Mouse (Mus musculus) heart, postnatal 36 days (tissue): ENCODE results near the gene Pak4. TPM values are rescaled to one million over a fixed set of nuclear protein-coding genes. Genes with fewer than 3 reads are reported as not detected.
A peak's percentile ranks its signal among the peaks of the same experiment; 100 is the strongest.

Source experiments
- DNase-seq, 2 experiments: peaks; one replicate each; pipeline ENCODE4 v3.0.0; 2021 to 2022
- intact Hi-C: fragments of 180-260 bp; cut with DNase I; formaldehyde crosslinking; loops from one replicate; pipeline ENCODE4 v1.15.1; 2025
- total RNA-seq, 2 experiments: library from RNA; stranded (reverse); gene quantifications; 2 replicates each; pipeline ENCODE4 v1.2.3; 2021

Gene Pak4
- total RNA-seq, 2 experiments from 2014 or later, result 7.3 to 7.4 TPM

DNA sequence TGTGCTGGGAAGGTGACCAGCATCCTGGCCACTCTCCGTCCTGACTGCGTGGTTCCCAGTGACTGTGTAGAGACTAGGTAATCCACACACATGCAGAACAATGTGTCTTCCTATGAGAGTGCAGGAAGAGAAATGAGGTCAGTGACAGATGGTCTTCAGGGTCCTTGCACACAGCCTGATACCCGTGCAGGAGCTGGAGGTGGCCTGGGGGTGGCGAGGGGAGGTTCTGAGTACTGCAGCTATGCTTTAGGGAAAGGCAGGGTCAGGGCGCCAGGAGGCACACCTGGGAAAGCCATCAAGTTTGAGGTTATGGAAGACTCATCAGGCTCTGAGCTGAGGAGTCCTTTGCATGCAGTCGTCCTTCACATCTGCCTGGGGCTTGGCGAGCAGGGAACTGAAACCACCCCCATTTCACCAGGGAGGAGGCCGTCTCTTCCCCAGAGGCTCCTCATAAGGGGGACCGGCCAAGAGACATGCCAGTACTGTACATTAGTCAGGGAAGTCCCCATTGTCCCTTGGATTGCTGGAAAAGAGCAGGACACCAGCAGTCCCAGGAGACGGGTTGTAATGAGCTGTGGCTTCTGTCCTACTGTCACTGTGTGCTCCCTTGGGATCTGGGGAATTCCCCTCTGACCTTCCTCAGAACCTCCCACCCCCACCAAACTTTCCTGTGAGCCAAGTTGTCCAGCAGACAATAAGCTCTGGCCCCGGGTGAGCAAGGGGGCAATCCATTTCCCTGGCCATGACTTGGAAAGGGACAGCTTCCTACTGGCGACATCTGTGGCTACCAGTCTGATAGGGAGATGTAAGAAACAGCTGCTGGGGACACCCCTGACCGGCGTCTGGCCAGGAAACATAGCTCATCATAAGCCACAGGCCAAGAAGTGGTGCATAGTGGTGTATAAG lies 4.5 kb downstream of the Pak4 start:
- DNase-seq, result peak; percentile 57 to 60
- intact Hi-C loops, result no loop called here

DNA sequence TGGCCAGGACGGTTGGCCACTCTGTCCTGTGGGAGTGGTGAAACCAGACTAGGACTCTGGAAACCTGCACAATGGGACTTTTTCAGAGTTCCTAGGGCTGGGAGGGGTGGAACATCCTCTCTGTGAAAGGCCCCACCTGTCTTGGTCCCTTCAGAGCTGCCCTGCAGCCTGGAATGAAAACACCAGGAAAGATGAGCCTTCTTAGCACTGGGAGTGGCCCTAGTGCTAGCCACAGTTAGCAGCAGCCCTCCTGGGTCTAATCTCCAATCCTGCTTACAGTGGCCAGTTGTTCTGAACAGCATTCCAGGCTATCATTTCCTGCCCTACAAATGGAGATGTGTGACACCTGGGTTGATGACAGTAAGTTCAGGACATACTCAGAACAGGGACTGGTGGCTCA lies 6.1 kb downstream of the Pak4 start:
- intact Hi-C loops, result no loop called here
- no peak for DNase-seq

DNA sequence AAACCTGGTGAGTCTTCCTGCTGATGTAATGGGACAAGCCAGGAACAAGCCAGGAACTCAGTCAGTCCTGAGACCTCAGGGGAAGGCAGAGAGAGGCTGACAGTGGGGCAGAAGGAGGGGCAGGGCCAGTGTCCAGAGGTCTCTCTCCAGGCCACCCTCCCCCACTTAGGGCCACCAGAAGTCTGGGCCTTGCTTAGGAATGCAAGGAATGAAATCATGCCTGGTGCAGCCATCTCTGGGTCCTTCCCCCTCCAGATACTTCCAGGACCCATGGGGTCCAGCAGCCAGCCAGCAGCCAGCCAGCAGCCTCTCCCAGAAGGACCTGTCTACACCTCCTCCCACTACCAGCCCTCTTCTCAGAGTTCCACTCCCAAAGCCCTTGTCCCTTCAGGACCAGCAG lies 10.3 kb downstream of the Pak4 start:
- intact Hi-C loops, result loop anchor here (2.0 kb wide), 1 partner anchor 17 kb away; no protein-coding TSS in a partner anchor
- no peak for DNase-seq

DNA sequence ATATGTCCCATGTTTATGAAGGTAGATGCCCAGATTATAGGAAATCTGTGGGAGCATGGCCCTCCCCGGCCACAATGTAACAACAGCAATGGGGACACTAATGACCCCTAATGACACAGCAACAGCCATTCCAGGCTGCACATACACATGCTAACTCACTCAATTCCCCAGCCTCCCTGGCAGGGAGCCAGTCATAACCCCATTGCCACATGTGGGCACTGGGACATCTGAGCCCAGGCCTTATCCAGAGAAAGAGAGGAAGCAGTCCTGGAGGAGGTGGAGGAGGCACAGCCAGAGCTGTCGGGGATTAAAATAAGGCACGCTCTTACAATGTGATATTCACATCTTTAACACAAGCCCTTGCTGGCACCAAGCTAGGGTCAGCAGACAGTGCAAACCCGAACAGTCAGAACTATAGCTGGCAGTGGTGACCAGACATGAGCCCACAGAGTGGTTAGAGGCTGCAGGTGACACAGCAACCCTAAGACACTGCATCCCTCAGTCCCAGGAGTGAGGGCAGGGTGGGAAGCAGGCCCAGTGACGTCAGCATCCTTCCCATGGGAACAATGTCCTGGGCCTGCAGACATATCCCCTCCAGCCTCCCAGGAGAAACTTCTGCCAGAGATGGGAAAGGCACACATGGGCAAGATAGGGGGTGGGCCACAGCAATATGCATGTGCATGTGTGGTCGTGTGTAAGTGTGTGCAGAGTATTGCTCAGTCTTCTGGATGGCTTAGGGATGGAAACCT lies 11.1 kb downstream of the Pak4 start:
- DNase-seq, result peak in 1 of 2 experiments; percentile 36
- intact Hi-C loops, result loop anchor here (2.0 kb wide), 1 partner anchor 16 kb away; no protein-coding TSS in a partner anchor

DNA sequence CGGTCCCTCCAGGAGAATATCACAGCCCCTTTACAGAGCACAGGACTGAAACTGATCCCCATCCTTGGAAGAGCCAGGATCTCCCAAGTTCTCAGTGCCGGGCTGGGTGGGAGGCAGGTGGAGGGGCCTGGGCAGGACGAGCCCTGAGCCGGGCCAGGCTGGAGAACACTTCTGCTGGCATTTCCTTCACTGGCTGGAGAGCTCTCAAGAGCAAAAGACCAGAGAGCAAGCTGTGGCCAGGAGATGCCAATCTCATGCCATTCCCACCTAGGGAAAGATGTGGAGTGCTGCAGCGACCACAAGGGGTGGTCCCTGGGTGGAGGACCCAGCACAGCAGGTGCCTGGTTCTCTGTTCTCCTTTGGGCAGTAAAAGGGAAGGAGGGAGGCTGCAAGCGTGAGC lies 13.0 kb downstream of the Pak4 start:
- intact Hi-C loops, result no loop called here
- DNase-seq, result no peak

DNA sequence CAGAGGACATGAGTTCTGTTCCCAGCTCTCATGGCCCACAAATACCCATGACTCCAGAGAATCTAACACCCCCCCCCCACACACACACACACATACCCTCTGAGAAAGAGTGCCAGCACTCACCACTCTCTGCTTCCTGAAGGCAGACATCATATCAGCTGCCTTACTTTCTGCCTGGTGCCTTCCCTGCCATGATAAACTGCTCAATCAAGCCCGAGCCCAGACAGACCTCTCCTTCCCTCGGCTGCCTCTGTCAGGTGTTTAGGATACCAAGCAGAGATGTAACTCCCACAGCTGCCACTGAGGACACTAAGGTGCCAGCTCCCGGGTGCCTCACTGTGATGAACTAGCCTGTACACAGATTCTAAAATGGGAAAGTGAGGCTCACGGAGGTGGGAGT lies 13.5 kb downstream of the Pak4 start:
- intact Hi-C loops, result no loop called here

DNA sequence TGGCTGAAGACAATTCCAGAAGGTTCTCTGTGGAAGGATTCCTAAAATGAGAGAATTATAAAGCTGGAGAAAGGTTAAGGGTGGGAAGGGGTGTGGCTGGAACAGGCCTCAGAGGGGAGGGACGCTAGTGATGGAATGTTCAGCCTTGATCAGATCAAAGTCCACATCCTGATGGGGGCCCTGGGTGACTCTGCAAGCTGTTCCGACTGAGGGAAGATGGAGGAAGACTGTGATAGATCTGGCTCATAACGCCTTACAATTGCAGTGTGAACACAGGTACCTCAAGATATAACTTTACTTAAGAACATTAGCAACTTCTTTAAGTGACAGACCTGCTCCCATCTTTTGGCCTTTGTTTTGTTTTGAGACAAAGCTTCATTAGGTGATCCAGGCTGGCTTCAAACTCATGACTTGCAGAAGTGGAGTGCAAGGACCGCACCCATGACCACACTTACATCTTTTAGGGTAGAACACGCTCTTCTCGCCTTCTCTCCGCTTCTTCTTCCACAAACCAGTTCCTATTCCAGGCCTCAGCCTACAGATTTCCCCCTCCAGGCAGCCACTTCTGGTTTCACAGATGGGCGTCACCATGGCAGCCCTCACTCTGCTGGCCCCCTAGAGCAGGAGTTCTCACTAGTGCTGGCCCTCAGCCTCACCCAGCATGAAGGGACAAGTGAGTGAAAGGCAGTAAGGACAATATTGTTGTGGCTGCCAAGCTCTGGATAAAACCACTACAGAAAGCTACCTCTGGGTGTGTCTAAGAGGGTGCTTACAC lies 14.2 kb downstream of the Pak4 start:
- intact Hi-C loops, result no loop called here
- no peak for DNase-seq

More for the DNA sequence above, 13.5 kb downstream of the Pak4 start:
- DNase-seq, result no peak

DNA sequence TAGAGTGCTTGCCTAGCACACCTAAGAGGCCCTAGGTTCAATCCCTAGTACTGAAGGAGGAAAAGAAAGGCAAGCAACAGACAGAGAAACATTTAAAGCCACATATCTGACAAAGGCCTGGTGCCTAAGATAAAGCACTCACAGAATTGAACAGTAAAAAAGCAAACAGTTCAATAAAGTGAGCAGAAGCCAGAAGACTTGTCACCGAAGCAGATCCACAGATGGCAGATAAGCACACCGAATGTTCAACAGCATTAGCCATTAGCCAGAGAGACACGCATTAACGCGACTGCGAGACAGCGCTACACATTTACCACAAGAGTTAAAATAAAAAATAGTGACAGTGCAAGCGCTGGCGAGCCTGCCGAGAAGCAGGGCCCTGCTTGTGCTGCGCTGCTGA lies 15.1 kb downstream of the Pak4 start:
- intact Hi-C loops, result no loop called here
- no peak for DNase-seq

DNA sequence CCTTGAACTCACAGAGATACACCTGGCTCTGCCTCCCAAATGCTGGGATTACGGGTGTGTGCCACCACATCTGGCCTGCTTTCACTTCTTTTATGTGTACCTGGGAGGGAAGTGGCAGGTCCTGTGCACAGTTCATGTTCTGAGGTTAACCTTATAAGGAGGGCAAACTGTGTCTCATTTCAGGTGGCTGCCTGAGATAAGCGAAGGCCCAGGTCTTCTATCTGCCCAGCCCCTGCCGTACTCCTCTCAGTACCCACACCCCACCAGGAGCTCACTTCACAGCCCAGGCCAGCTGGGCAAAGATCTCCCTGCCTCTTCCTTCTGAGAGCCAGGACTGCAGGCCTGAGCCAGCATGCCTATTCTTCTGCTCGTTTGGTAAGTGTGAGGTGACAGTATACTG lies 16.3 kb downstream of the Pak4 start:
- no peak for DNase-seq
- intact Hi-C loops, result no loop called here

DNA sequence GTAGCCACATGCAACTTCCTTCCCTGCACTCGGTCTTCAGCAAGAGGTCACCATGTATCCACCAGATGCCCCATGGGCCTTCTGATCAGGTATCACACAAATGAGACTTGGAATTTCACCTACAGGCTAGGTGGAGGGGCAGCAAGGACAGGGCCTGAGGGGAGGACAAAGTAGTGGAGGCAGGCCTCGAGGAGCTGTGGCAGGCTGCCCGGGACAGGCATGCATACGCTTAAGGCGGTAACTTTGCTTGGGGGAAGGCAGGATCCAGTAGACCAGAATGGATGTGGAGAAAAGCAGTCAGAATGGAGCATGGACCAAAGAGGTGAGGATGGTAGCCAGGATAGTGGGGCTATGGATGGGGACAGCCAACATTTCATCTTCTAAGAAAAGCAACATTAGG lies 18.2 kb downstream of the Pak4 start:
- DNase-seq, result no peak
- intact Hi-C loops, result no loop called here

DNA sequence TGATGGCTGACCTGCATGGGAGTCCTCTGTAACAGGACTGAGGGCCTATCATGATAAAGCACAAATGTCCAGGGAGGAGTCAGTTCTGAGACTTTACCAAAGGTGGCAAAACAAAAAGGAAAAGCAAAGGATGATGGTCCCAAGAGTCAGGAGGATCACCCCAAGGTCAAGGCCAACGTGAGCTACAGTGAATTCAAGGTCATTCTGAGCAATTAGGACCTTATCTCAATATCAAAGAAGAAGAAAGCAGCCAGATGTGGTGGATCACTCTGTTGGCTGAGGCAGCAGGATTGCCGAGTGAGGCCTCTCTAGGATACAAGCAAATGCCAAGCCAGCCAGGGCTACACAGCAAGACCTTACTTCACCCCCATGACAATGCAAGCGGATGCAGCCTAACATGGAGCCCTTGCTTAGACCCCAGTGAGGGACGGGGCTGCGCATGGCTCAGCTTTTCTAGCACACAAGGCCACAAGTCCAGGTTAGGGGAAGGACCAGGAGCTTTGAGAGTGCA lies 19.4 kb downstream of the Pak4 start:
- DNase-seq, result no peak
- intact Hi-C loops, result no loop called here

DNA sequence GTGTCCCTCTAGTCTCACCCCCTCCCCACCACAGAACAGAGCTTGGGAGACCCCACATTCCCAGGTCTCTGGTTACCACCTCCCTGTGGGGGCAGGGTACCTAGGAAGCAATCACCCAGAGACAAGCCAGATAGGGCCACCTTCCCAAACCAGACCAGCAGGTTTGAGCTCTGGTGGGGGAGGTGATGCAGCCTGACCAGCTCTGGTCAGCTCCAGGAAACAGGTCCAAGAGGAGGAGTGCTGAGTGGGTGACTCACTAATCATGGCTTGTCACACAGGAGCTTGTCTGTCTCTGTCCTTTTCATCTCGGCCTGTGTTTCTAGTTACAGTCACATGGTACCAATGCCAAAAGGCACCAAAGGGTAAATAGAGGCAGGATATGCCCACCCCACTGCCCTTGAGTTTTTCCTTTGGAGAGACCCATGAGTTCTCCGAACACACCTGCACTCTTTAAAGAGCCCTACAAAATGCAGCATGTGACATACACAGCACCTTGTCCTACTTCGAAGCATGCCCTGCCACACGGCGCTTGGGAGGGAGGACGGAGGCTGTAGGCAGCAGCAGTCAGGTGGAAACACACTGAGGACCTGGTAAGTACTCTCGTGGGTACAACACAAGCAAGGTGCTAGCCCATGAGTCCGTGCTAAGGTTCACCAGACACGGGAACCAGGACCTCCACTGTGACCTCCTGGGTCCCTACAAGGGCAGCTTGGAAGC lies 20.0 kb downstream of the Pak4 start:
- intact Hi-C loops, result no loop called here
- no peak for DNase-seq

DNA sequence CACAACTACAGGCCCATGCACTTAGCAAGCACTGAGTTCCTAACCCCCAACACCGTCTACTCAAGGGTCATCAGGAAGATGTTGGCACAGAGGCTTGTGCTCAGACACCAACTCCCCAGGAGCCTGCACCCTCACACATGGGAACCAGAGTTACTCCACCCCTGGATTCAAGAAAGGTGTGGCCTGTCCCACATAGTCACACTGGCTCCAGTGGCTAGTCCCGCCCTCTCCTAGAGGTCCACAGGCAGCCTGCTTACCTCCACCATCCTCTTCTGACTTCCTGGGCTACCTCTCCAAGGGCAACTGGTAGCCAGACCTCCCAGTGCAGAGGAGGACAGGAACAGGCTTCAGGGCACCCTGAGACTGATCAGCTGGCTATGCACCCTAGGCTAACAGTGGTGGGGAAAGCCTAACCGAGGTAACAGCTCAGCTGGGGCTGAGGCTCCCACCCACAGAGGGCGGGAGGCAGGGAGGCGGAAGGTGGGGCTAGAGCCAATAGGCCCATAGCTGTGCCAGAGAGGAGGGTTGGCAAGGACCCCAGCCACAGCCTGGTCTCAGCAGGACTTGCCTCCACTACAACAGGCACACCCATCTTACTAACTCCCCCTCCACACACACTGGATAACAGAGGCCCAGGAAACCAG lies 21.6 kb downstream of the Pak4 start:
- peak; percentile 56 to 67 for DNase-seq
- intact Hi-C loops, result no loop called here

DNA sequence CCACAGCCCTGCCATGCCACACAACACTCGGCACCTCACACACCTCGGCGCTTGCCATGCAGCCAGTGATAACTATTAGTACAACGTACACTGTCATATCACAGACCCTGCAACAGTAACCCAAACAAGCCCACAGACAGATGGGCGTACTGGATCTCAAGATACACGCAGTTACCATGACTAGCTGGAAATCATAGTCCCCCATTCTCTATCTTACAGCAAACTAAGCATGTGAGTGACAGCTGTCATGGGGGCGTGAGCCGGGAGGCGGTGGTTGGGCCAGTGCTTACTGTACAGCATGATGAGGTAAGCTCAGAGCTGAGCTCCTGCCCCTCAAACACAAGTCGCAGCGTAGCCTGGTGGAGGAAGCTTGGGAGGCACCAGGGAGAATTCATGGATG lies 22.4 kb downstream of the Pak4 start:
- DNase-seq, result no peak
- intact Hi-C loops, result no loop called here

DNA sequence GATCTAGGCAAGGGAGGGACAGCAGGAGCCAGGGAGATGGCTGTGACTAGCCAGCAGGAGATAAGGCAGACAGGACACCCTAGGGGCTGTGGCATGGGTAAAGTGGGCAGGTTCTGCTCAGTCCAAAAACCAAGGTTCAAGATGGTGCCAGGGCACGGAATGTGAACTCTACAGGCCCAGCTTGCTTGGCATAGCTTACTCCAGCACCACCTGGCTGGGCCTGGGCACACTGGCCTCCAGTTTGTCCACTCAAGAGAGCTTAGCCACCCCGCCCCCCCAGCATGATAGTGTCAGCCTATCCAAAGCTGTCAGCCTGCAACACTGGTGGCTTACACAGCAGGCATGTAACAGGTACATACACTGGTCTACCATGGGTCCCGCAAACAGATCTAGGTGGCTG lies 24.7 kb downstream of the Pak4 start:
- intact Hi-C loops, result no loop called here
- DNase-seq, result no peak

DNA sequence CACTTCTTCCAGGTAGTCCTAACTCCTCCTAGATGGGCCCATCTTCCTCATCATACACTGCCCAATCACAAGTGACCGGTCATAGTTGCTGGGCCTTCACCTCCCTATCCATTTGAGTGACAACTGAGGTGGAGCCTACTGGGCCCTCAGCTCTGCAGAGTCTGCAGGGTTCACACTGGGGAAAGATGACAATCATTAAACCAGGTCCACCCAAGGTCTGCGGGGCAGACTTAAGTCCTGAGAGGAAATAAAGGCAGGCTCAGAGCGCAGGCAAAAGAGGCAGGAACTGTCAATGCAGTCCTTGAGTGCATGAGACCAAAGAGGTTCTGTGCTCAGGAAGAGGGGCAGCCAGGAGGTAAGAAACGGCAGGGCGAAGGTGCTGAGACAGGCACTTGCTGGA lies 25.3 kb downstream of the Pak4 start:
- intact Hi-C loops, result no loop called here
- DNase-seq, result no peak

DNA sequence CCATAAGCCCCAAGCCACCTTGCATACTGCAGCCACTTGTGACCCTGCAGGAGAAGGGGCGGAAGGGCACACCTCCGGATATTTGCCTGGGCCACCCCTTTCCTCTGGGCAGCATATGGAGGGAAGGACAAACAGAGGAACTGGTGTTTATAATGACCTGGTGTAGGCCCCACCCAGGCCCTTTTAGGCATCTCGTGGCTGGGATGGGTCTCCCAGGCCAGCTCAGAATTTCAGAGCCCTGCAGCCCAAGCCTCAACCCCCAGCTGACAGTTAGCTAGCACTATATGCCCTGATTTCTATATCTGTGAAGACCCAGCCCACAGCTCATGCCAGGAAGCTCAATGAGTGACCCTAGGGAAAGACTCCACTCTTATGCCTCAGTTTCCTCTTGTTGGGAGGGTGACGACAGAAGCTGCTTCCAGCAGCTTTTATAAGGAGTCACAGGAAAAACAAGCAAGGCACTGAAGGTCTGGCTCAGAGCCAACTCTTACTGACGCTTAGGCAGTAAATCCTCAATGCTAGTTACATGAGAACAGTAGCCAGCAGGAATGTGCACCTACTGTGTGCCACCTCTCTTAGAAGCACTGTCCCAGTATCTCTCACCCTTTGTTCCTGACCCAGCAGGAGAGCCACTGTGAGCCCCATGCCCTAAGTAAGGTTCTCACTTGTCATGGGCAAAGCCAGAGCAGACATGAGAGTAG lies 26.9 kb downstream of the Pak4 start:
- intact Hi-C loops, result loop anchor here (2.0 kb wide), 1 partner anchor 16 kb away; no protein-coding TSS in a partner anchor
- DNase-seq, result no peak

DNA sequence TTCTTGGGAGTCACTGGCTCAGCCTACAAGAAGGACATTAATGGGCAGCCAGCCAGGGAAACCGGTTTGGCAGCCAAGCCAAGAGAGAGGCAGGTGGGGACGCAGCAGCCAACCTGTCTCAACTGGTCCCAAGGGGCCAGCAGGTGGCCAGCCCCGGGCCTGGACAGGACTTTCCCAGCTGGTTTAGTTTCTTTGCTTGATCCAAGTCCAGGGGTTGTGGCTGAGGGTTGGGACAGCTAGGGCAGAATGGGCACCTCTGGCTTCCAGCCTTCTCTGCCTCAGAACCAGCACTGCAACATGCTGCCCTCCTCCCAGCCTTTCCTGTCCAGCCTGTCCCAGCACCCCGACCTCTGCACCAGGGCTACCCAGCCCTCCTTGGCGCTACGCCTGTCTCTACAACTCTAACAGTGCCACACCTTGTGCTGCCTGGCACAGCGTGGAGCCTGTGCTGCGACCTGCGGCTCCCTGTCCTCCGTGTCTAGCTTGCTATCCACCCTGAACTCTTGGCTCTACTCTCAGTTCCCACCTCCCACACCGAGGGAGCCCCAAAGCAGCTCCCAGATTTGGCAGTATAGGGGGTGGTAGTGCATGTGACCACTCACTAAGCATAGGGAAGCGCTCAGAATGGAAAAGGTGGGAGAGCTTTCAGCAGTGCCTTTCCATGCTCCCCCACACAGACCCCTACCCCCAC lies 27.5 kb downstream of the Pak4 start:
- peak in 1 of 2 experiments; percentile 45 for DNase-seq
- intact Hi-C loops, result loop anchor here (2.0 kb wide), 1 partner anchor 16 kb away; no protein-coding TSS in a partner anchor
